Mouse (Mus musculus) stomach, embryonic 14.5 days (tissue): ENCODE results near the gene Setd2. TPM values are rescaled to one million over a fixed set of nuclear protein-coding genes. Genes with fewer than 3 reads are reported as not detected.
A peak's percentile ranks its signal among the peaks of the same experiment; 100 is the strongest.

Experiments used
- ATAC-seq: fragments of 200-750 bp; cut with Nextera tagmentation; 2 replicates; pipeline ENCODE4 v1.8.0; 2017; ENCODE audit warnings: low read depth, moderate TSS enrichment; ENCODE audit not compliant: insufficient number of reproducible peaks, insufficient read depth, low FRiP score
- H3K27ac ChIP-seq: fragments of 300-500 bp; sonication (generic); 2 replicates; pipeline ENCODE4 v1.5.1; 2014; ENCODE audit warnings: mild to moderate bottlenecking, low read length, moderate library complexity, mixed read lengths
- H3K27me3 ChIP-seq: fragments of 300-500 bp; sonication (generic); 2 replicates; pipeline ENCODE4 v1.6.1; 2014; ENCODE audit warnings: low read length, control low read depth, mixed read lengths; ENCODE audit not compliant: control insufficient read depth, insufficient read depth
- H3K36me3 ChIP-seq: fragments of 300-500 bp; sonication (generic); 2 replicates; pipeline ENCODE4 v1.6.1; 2014; ENCODE audit warnings: mild to moderate bottlenecking, control low read depth, low read length, moderate library complexity, mixed read lengths; ENCODE audit not compliant: control insufficient read depth, insufficient read depth
- H3K4me1 ChIP-seq: fragments of 300-500 bp; sonication (generic); 2 replicates; pipeline ENCODE4 v1.6.1; 2014; ENCODE audit warnings: low read length, control low read depth, mixed read lengths; ENCODE audit not compliant: control insufficient read depth, insufficient read depth
- H3K4me2 ChIP-seq: fragments of 300-500 bp; sonication (generic); replicated peaks from 2 replicates; pipeline ENCODE4 v1.6.1; 2014; ENCODE audit warnings: low read depth, low read length, control low read depth
- H3K4me3 ChIP-seq: fragments of 300-500 bp; sonication (generic); 2 replicates; pipeline ENCODE4 v1.5.1; 2014; ENCODE audit warnings: low read depth, low read length, control low read depth
- H3K9ac ChIP-seq: fragments of 300-500 bp; sonication (generic); replicated peaks from 2 replicates; pipeline ENCODE4 v1.6.1; 2014; ENCODE audit warnings: low read depth, mild to moderate bottlenecking, control low read depth, low read length, moderate library complexity, mixed read lengths
- H3K9me3 ChIP-seq: fragments of 300-500 bp; sonication (generic); 2 replicates; pipeline ENCODE4 v1.6.1; 2016; ENCODE audit warnings: low read depth, low read length, control low read depth; ENCODE audit not compliant: control insufficient read depth
- WGBS: fragments of 180-500 bp; shearing (Covaris S2); extraction: QIAGEN DNeasy Blood & Tissue Kit; methylation state at CpG from one replicate; pipeline ENCODE4 v1.1.7; 2014; 5-methylcytosine and 5-hydroxymethylcytosine counted together
- polyA plus RNA-seq: library from polyadenylated mRNA; unstranded; fragments of >200 nt; fragmentation: Nextera tagmentation; extraction: Ambion mirVana; gene quantifications from 2 replicates; pipeline ENCODE4 v1.2.1, GENCODE M21; 2014

Setd2 gene
- polyA plus RNA-seq, 1 experiment from 2014 or later = 61.7 TPM

GRCm38 (mm10) chr9:110611471-110611870 lies 79.1 kb downstream of the Setd2 start:
- no peak overlapping the region for H3K9ac ChIP-seq
- no peaks in the 10 kb centered on the region for H3K27me3 ChIP-seq
- WGBS = 90% methylated on average over 3 of the region's 3 CpGs
- H3K4me2 ChIP-seq = no peak overlapping the region
- no peak overlapping the region for H3K4me3 ChIP-seq
- H3K9me3 ChIP-seq = no peaks in the 10 kb centered on the region
- ATAC-seq = no peak
- H3K4me1 ChIP-seq = no peaks in the 10 kb centered on the region
- H3K27ac ChIP-seq = no peak overlapping the region
- peaks cover 40% of the 10 kb centered on the region for H3K36me3 ChIP-seq

GRCm38 (mm10) chr9:110617081-110617480 lies 84.7 kb downstream of the Setd2 start:
- WGBS = 76% methylated on average over 3 of the region's 3 CpGs
- peaks cover 45% of the 10 kb centered on the region for H3K36me3 ChIP-seq
- no peaks in the 10 kb centered on the region for H3K4me1 ChIP-seq
- H3K27ac ChIP-seq = no peak overlapping the region
- no peaks in the 10 kb centered on the region for H3K27me3 ChIP-seq
- no peak overlapping the region for H3K4me2 ChIP-seq
- no peak overlapping the region for H3K9ac ChIP-seq
- no peak overlapping the region for H3K4me3 ChIP-seq
- no peaks in the 10 kb centered on the region for H3K9me3 ChIP-seq
- no peak for ATAC-seq

GRCm38 (mm10) chr9:110620180-110620579 lies 87.8 kb downstream of the Setd2 start:
- Histone ChIP-seq H3K9ac (no peak overlapping the region), H3K9me3 (no peaks in the 10 kb centered on the region), H3K27me3 (no peaks in the 10 kb centered on the region), H3K4me2 (no peak overlapping the region), H3K4me1 (peaks cover 6% of the 10 kb centered on the region; the same call in 1 of the 2 replicates), H3K27ac (no peak overlapping the region), H3K36me3 (peaks cover 45% of the 10 kb centered on the region), H3K4me3 (no peak overlapping the region)
- 90% methylated on average over 7 of the region's 7 CpGs for WGBS
- no peak for ATAC-seq

GRCm38 (mm10) chr9:110620685-110621084 lies 88.3 kb downstream of the Setd2 start:
- Histone ChIP-seq H3K36me3 (peaks cover 43% of the 10 kb centered on the region), H3K27ac (no peak overlapping the region), H3K4me3 (no peak overlapping the region), H3K4me2 (no peak overlapping the region), H3K9ac (no peak overlapping the region), H3K4me1 (peaks cover 9% of the 10 kb centered on the region; the same call in 1 of the 2 replicates), H3K27me3 (no peaks in the 10 kb centered on the region), H3K9me3 (no peaks in the 10 kb centered on the region)
- 94% methylated on average over 7 of the region's 7 CpGs for WGBS
- no peak for ATAC-seq

- Histone ChIP-seq H3K27me3 (no peaks in the 10 kb centered on the region), H3K9ac (no peak overlapping the region), H3K4me3 (no peak overlapping the region), H3K4me1 (peaks cover 9% of the 10 kb centered on the region; the same call in 1 of the 2 replicates), H3K36me3 (peaks cover 30% of the 10 kb centered on the region), H3K9me3 (no peaks in the 10 kb centered on the region), H3K27ac (no peak overlapping the region), H3K4me2 (no peak overlapping the region)
- 78% methylated on average over 12 of the region's 12 CpGs for WGBS
- ATAC-seq = no peak
These were observed 90.3 kb downstream of the Setd2 start for GRCm38 (mm10) chr9:110622621-110623219.

GRCm38 (mm10) chr9:110623416-110624195 lies 91.2 kb downstream of the Setd2 start:
- H3K9me3 ChIP-seq = no peaks in the 10 kb centered on the region
- H3K27ac ChIP-seq = peak overlapping the region; percentile 86; the same call in 1 of the 2 replicates
- peak overlapping the region; percentile 65 for H3K9ac ChIP-seq
- peaks cover 24% of the 10 kb centered on the region for H3K36me3 ChIP-seq
- peak overlapping the region; percentile 61 for H3K4me3 ChIP-seq
- WGBS = 36% methylated on average over 8 of the region's 8 CpGs
- no peaks in the 10 kb centered on the region for H3K27me3 ChIP-seq
- peaks cover 9% of the 10 kb centered on the region; the same call in 1 of the 2 replicates for H3K4me1 ChIP-seq
- no peak for ATAC-seq
- H3K4me2 ChIP-seq = peak overlapping the region; percentile 99

- Histone ChIP-seq H3K4me2 (peak within 1 kb of the TSS; percentile 99), H3K4me3 (peak within 1 kb of the TSS; percentile 61), H3K9ac (peak within 1 kb of the TSS; percentile 65), H3K4me1 (peaks cover 9% of the 10 kb centered on the region; the same call in 1 of the 2 replicates), H3K27me3 (no peaks in the 10 kb centered on the region), H3K27ac (peak within 1 kb of the TSS; percentile 86), H3K9me3 (no peaks in the 10 kb centered on the region), H3K36me3 (peaks cover 17% of the 10 kb centered on the region)
- WGBS = under 1% methylated on average over 41 of the region's 41 CpGs
- peak; percentile 89 for ATAC-seq
These were observed 92.2 kb downstream of the Setd2 start, which contains the start of gene Nradd for GRCm38 (mm10) chr9:110624361-110625166. Nradd (minus strand) TSS chr9:110624452.

GRCm38 (mm10) chr9:110625350-110625908 lies 93.0 kb downstream of the Setd2 start:
- peak overlapping the region; percentile 65 for H3K9ac ChIP-seq
- peak overlapping the region; percentile 86; the same call in 1 of the 2 replicates for H3K27ac ChIP-seq
- H3K4me1 ChIP-seq = peaks cover 9% of the 10 kb centered on the region; the same call in 1 of the 2 replicates
- no peaks in the 10 kb centered on the region for H3K27me3 ChIP-seq
- H3K9me3 ChIP-seq = no peaks in the 10 kb centered on the region
- peaks cover 9% of the 10 kb centered on the region for H3K36me3 ChIP-seq
- peak overlapping the region; percentile 99 for H3K4me2 ChIP-seq
- peak overlapping the region; percentile 61 for H3K4me3 ChIP-seq
- no peak for ATAC-seq
- 60% methylated on average over 11 of the region's 11 CpGs for WGBS
